16 mouse cellular contexts compared by ENCODE assay signal in the genomic region with DNA sequence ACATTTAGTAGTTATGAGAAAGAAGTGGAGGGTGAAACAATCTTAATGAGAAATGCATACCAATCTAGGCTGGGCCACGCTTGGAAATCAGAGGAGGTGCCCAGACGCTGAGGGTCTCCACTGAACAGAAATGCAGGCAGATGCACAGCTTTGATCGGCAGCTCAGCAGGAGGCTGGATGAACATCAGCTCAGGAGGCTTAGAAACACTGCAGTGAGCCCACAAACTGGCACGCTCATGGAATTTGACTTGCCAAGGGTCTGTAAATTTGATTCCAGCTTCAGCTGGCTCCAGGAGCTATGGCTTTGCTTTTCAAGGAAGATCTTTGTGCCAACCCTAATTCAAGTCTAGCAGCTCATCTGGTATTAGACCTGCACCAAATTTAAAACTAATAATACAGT.
"Had no signal": no experiment of that assay in that cellular context is flagged by ENCODE, and none has a peak within 500 bp of the region (broad histone marks: within the 10 kb centered on the region; RNA-seq: fewer than 3 reads in every experiment).

No protein-coding gene starts in this region.

- DNase-seq: kidney, postnatal 14 days; kidney, postnatal 4 days; liver, embryonic 13.5 days; lung, adult 2 months; lung, postnatal 14 days; lung, postnatal 4 days; right cerebral cortex, adult 18-20 months; right cerebral cortex, postnatal 14 days; right cerebral cortex, postnatal 4 days; thymus, adult 2 months; thymus, postnatal 14 days; thymus, postnatal 4 days had no signal

- H3K27me3 ChIP-seq: liver, embryonic 13.5 days; midbrain, embryonic 12.5 days; neural tube, embryonic 12.5 days; neural tube, embryonic 15.5 days had no signal

- H3K27ac ChIP-seq: liver, embryonic 13.5 days; midbrain, embryonic 12.5 days; neural tube, embryonic 12.5 days; neural tube, embryonic 15.5 days; stomach, postnatal 0 days had no signal

- H3K4me3 ChIP-seq: liver, embryonic 13.5 days; midbrain, embryonic 12.5 days; neural tube, embryonic 12.5 days; neural tube, embryonic 15.5 days had no signal

- H3K36me3 ChIP-seq: liver, embryonic 13.5 days; midbrain, embryonic 12.5 days; neural tube, embryonic 12.5 days; neural tube, embryonic 15.5 days had no signal

- H3K4me2 ChIP-seq: liver, embryonic 13.5 days; midbrain, embryonic 12.5 days; neural tube, embryonic 12.5 days; neural tube, embryonic 15.5 days had no signal

- H3K4me1 ChIP-seq: liver, embryonic 13.5 days; midbrain, embryonic 12.5 days; neural tube, embryonic 12.5 days; neural tube, embryonic 15.5 days had no signal

- H3K9ac ChIP-seq: liver, embryonic 13.5 days; midbrain, embryonic 12.5 days; neural tube, embryonic 12.5 days; neural tube, embryonic 15.5 days had no signal

- H3K9me3 ChIP-seq: liver, embryonic 13.5 days; midbrain, embryonic 12.5 days; neural tube, embryonic 12.5 days; neural tube, embryonic 15.5 days had no signal
